Mouse (Mus musculus) lung, postnatal 25 days (tissue): ENCODE results near the gene Utp11.

Source experiments
- DNase-seq: peaks from one replicate; pipeline ENCODE4 v3.0.0; 2022; ENCODE audit warnings: low spot score

Gene Utp11

GRCm38 (mm10) chr4:124672347-124673320, 20.8 kb downstream of the Utp11 start:
- no peak for DNase-seq

- no peak for DNase-seq
Observed at GRCm38 (mm10) chr4:124671583-124671982, 21.8 kb downstream of the Utp11 start.

DNA sequence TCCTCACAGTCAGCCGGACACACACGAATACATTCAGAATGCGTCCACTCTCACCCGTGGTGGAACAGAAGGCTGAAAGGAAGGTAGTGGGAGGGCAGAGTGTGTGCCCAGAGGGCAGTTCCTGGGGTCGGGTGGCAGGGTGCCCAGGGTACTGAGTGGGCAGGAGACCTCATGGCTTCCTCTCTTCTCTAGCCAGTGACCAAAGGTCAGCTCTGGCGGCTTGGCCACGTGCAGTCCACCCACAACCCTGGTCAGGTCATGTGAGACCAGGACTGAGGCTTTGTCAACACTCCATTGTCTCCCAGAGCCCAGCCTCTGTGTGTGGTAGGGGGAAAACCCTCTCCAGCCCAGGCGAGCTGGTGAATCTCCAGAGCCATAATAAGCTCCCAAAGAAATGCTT, 23.2 kb downstream of the Utp11 start:
- no peak for DNase-seq

GRCm38 (mm10) chr4:124668078-124668477, 25.3 kb downstream of the Utp11 start:
- no peak for DNase-seq

DNA sequence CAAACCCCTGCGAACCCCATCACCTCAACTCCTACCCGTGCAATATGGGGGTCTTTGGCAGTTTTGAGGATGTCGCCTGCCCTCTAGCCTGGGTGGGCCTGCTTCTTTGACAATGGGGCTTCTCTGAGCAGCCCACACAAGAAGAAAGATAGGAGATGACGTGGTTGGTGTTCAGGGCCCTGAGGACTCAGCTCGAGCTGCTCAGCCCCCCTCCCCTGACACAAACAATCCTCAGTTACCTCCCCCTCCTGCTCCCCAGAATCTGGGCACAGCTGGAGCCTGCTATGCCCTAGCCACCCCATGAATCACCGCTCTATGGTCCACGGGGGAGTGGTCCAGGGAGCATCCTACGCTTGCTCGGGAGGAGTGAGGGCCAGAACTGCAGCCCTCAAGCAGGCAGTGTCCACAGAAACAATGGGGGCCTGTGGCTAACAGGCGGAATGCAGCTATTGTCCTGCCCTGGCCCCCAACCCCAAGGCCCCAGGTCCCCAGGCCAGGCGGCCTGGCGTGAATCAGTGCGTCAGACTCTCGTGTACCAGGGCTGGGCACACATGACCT, 25.8 kb downstream of the Utp11 start:
- no peak for DNase-seq

GRCm38 (mm10) chr4:124664604-124665003, 28.8 kb downstream of the Utp11 start:
- no peak for DNase-seq

- no peak for DNase-seq
Observed at GRCm38 (mm10) chr4:124664185-124664584, 29.2 kb downstream of the Utp11 start.

GRCm38 (mm10) chr4:124663034-124663433, 30.4 kb downstream of the Utp11 start:
- DNase-seq = no peak

DNA sequence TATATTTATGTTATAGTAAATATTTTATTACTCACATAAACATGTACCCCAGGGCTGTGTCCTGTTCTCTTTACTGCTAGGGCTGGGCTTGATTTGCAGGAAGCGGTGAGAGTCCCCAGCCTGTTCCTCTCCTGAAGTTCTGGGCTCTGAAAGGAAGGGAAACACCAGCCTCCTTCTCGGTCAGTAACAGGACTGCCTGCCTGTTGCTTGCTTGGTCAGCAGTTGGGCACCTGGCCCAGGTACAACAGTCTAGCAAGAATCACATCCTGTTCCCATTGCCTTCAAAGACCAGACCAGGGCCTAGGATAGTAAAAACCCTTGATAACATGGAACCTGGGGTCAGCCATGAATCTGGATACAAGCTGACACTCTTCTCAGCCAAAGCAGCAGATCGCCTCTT, 32.8 kb downstream of the Utp11 start:
- no peak for DNase-seq

DNA sequence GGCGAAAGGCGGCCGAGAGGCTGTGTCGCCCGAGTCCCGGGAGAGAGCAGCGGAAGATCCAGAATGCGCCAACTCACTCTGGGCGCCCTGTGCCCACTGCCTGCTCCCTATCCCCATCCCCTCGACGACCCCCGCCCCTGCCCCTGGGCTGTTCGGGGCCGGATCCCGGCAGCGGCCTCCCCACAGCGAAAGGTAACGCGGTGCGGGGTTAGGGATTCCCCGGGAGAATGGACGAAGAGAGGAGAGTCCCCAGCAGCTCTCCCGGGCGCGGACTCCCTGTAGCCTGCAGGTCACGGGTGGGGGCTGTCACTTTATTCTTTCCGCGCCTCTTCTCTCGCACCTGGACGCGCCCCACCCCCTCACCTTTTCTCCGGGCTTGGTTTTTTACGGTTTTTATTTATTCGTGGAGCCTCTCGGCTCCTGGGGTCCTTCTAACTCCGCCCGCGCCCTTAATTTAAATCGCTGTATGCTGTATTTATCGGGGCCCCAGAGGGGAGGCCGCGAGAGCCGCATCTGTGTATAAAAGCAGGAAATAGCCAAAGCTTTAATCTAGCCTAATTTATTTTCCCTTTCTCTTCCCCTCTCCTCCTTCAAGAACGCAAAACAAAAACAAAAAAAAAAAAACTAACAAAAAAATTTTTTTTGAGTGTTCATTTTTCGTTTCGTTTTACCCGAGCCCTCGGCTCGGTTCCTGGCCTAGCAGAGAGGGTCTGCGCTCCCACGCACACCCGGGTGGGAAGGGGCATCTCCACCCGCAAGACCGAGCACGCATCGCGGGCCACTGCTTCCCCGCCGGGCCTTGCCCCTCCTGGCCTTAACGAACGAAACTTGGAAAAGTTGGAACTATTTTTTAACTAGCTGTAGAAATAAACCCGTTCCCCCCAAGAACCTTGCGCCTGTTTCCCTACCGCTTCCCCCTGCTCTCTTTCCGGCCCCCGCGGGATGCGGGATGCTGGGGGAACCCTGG, 33.9 kb downstream of the Utp11 start:
- DNase-seq = no peak

GRCm38 (mm10) chr4:124658412-124658851, 35.0 kb downstream of the Utp11 start:
- DNase-seq = no peak

- no peak for DNase-seq
Observed at GRCm38 (mm10) chr4:124657781-124658180, 35.6 kb downstream of the Utp11 start.

GRCm38 (mm10) chr4:124656854-124657650, 36.3 kb downstream of the Utp11 start:
- peak; percentile 62 for DNase-seq

DNA sequence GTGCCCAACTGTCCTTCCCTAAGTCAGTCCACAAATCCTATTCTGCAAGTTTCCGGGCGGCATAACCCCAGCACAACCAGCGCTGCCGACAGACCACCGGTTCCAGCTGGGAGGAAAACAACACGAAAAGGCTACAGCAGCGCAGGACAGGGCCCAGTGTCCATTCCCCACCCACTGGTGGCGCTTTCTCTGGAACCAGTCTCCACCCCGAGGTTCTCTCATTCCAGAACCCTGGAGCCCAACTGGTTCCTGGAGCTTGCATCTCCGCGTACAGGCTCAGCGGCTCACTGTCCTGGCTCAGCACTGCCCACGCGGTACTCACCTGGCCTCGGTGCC, 36.9 kb downstream of the Utp11 start, which contains the start of gene Pou3f1:
Gene Pou3f1, plus strand, starts transcription at position 290 of the 336 bp plus-strand sequence.
- DNase-seq = no peak

- no peak for DNase-seq
Observed at GRCm38 (mm10) chr4:124652886-124653285, 40.5 kb downstream of the Utp11 start.

DNA sequence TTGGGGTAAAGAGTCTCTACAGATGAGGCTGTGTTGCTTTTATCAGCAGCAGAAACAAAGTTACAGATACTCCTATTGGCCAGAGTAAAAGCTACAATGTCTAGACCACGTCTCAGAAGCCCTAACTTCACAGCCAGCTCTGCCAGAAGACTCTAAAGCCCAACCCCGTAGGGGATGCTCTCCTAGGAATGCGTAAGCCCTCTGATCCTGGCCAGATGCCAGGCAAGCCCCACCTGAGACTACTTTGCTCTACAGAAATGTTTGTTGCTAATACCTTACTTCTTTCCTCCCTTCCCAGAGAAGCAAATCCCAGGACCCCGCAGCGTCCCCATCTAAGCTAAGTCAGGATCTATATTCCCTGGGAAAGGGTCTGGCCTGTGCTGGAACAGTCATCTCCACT, 45.5 kb downstream of the Utp11 start:
- no peak for DNase-seq

DNA sequence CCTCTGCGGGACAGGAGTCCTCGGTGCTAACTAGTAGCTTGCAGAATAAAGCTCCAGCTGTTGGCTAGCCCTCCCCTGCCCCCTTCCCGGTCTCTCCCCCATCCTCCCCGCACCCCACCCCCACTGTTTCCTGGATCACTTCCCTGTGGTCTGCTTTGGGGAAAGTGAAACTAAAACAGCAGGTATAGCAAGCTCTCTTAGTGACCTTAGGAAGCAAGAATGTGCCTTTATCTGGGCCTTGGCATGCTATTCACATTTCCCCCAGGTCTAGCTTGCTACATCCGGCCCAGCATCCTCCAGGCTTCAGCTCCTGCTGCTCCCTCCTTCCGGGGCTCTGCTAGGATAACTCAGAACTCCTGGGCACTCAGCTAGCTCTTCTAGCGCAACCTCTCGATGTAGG, 46.8 kb downstream of the Utp11 start:
- no peak for DNase-seq

- DNase-seq = peak; percentile 27
Observed at GRCm38 (mm10) chr4:124644974-124645433, 48.4 kb downstream of the Utp11 start.

DNA sequence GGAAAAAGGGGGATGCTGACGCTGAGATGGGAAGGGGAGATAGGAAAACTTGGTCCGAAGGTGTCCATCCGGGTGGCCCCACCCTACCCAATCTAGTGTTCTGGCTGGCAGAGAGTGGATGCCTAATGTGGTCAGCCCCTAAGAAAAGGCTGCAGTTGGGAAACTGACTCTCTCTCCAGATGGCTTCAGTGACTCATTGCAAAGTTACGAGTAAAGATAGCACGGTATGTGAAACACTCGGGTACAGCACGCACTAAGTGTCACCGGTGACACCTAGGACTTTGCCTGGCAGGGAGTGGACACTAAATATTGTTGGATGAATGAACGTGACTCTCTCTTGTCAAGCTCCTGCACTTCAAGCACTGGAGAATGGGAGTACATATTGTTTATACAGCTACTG, 49.5 kb downstream of the Utp11 start:
- DNase-seq = no peak

GRCm38 (mm10) chr4:124639715-124640114, 53.7 kb downstream of the Utp11 start:
- DNase-seq = no peak

DNA sequence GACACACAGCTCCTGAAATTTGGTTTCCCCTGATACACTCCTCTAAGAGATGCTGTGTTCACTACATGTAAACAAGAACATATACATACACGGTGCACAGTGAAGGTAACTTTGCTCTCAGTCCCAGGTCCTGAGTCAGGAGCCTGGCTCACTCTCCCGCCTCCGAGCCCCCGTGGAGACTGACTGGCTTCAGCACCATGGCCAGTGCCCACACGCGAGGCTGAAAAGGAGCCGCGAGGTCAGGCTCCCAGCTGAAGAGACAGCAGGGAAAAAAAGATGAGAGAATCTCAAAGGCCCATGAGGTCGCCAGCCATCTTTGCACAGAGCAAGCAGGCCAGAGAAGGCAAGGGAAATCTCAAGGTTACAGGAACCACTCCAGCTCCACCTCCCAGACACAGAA, 60.1 kb downstream of the Utp11 start:
- DNase-seq = no peak
